Mouse (Mus musculus): ENCODE measurements at regions not wholly inside any gene's neighbourhood (a gene's known extent, or its start where the extent isn't known, plus 50 kb on each side); places are given as distances from the start of the nearest gene placed in this dataset.

DNA sequence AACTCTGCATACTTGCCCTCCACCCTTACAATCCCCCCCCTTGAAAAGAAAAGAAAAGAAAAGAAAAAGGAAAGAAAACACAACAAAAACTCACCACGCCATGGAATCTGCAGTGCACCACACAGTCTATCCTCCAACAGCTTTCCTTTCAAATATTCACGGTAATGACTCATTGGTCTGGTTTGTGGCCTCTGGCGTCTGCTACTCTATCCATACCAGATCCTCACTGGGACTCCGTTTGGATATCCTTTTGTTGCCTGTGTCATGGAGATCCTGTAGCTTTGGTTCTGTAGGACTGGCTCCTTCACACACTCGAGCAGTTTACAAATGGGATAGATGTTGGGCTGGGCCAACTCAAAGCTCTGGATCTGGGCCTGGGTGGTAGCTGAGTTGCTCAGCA is 232.4 kb upstream of the Smlr1 start:
- TF ChIP-seq CTCF (conservative IDR thresholded peaks at IDR 0.05; ENCODE audit: low read length) (no peak), NANOG (IDR thresholded peaks at IDR 0.05; ENCODE audit: borderline replicate concordance, low read length) (no peak)

Measured in E14TG2a.4 (cell line).